Mouse (Mus musculus) embryonic fibroblast, embryonic 13.5 days (primary cell): Measurements from ENCODE around the gene Rgs16.

Source experiments
- CTCF ChIP-seq: IDR thresholded peaks from 2 replicates; pipeline ENCODE4 v1.5.1; 2011; ENCODE audit warnings: mild to moderate bottlenecking, control low read depth, low read length, moderate library complexity, borderline replicate concordance; ENCODE audit not compliant: insufficient read depth
- POLR2A ChIP-seq: IDR thresholded peaks from 2 replicates; pipeline ENCODE4 v1.6.1; 2011; ENCODE audit warnings: low read depth, mild to moderate bottlenecking, control low read depth, low read length, moderate library complexity

DNA sequence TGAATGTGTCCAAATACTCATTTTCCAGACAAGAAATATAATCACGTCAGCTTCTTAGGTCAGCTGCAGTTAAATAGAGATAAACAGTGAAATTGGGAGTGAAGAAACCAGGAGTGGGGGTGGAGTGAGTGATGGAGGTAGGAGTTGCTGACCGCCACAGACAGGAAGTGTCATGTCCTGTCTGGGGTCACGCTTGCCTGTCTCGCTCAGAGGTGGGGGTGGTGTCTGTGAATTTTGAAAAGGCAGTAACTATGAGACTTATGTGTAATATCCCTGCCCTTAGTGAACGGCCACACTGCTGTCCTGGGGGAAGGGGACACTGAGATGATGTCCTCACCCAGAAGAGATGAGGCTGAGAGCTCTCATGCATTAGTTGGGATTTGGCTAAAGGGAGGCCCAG is 30.7 kb upstream of the Rgs16 start:
- TF ChIP-seq CTCF (no peak), POLR2A (no peak)
